Mouse (Mus musculus): ENCODE results near the gene Zhx3. TPM values are rescaled to one million over a fixed set of nuclear protein-coding genes. Genes with fewer than 3 reads are reported as not detected.
A peak's percentile ranks its signal among the peaks of the same experiment; 100 is the strongest.

The Zhx3 gene
- polyA plus RNA-seq, 1 experiment, result 4.8 TPM

- no peaks in the 10 kb centered on the region for H3K79me2 ChIP-seq (ENCODE audit: control insufficient read depth, insufficient read depth)
- no peak for TF ChIP-seq MYOG (IDR thresholded peaks at IDR 0.05; ENCODE audit: control insufficient read depth, extremely low read depth, insufficient read length)
- H3ac ChIP-seq (ENCODE audit: control insufficient read depth, insufficient read length, low read depth), result no peak overlapping the region
- no peak overlapping the region for H3K4me3 ChIP-seq (ENCODE audit: insufficient read depth, poor library complexity, severe bottlenecking)
- no peaks in the 10 kb centered on the region for H3K79me3 ChIP-seq (ENCODE audit: low read depth)
- H3K27me3 ChIP-seq (ENCODE audit: control insufficient read depth, insufficient read depth, insufficient read length), result peaks cover 13% of the 10 kb centered on the region
- H3K36me3 ChIP-seq (ENCODE audit: control insufficient read depth, insufficient read depth), result no peaks in the 10 kb centered on the region
Measured at GRCm38 (mm10) chr2:160910633-160911032, 37.8 kb upstream of the Zhx3 start.

- Histone ChIP-seq H3K79me2 (ENCODE audit: control insufficient read depth, insufficient read depth) (no peaks in the 10 kb centered on the region), H3K79me3 (ENCODE audit: low read depth) (no peaks in the 10 kb centered on the region), H3K4me3 (ENCODE audit: insufficient read depth, poor library complexity, severe bottlenecking) (no peak overlapping the region), H3ac (ENCODE audit: control insufficient read depth, insufficient read length, low read depth) (no peak overlapping the region), H3K27me3 (ENCODE audit: control insufficient read depth, insufficient read depth, insufficient read length) (peaks cover 13% of the 10 kb centered on the region), H3K36me3 (ENCODE audit: control insufficient read depth, insufficient read depth) (no peaks in the 10 kb centered on the region)
- no peak for TF ChIP-seq CTCF (IDR thresholded peaks at IDR 0.05; ENCODE audit: control insufficient read depth, insufficient read depth, insufficient read length)
- no peak for TF ChIP-seq FOSL1 (IDR thresholded peaks at IDR 0.05; ENCODE audit: insufficient read depth, low read length, poor library complexity, severe bottlenecking)
- no peak for TF ChIP-seq MAX (IDR thresholded peaks at IDR 0.05)
- TF ChIP-seq MYOG (IDR thresholded peaks at IDR 0.05; ENCODE audit: control insufficient read depth, extremely low read depth, insufficient read length), result no peak
Measured at GRCm38 (mm10) chr2:160908607-160909006, 35.8 kb upstream of the Zhx3 start.

- H3K79me2 ChIP-seq (ENCODE audit: control insufficient read depth, insufficient read depth), result no peaks in the 10 kb centered on the region
- TF ChIP-seq CEBPB (IDR thresholded peaks at IDR 0.05; ENCODE audit: low read depth) (no peak), MAX (IDR thresholded peaks at IDR 0.05) (no peak), FOSL1 (IDR thresholded peaks at IDR 0.05; ENCODE audit: insufficient read depth, low read length, poor library complexity, severe bottlenecking) (no peak), MYOG (IDR thresholded peaks at IDR 0.05; ENCODE audit: control insufficient read depth, extremely low read depth, insufficient read length) (no peak), CTCF (IDR thresholded peaks at IDR 0.05; ENCODE audit: control insufficient read depth, insufficient read depth, insufficient read length) (no peak), USF1 (IDR thresholded peaks at IDR 0.05; ENCODE audit: low read depth) (no peak), MYOD1 (IDR thresholded peaks at IDR 0.05; ENCODE audit: control insufficient read depth, insufficient read length, low read depth) (no peak)
Measured at GRCm38 (mm10) chr2:160906101-160906500, 33.3 kb upstream of the Zhx3 start.

GRCm38 (mm10) chr2:160905301-160905700 is 32.5 kb upstream of the Zhx3 start:
- no peak for TF ChIP-seq MYOG (IDR thresholded peaks at IDR 0.05; ENCODE audit: control insufficient read depth, extremely low read depth, insufficient read length)
- no peak for TF ChIP-seq FOSL1 (IDR thresholded peaks at IDR 0.05; ENCODE audit: insufficient read depth, low read length, poor library complexity, severe bottlenecking)
- TF ChIP-seq CEBPB (IDR thresholded peaks at IDR 0.05; ENCODE audit: low read depth), result no peak
- TF ChIP-seq MAX (IDR thresholded peaks at IDR 0.05), result no peak
- no peak for TF ChIP-seq USF1 (IDR thresholded peaks at IDR 0.05; ENCODE audit: low read depth)
- H3ac ChIP-seq (ENCODE audit: control insufficient read depth, insufficient read length, low read depth), result no peak overlapping the region
- no peaks in the 10 kb centered on the region for H3K36me3 ChIP-seq (ENCODE audit: control insufficient read depth, insufficient read depth)
- H3K79me2 ChIP-seq (ENCODE audit: control insufficient read depth, insufficient read depth), result no peaks in the 10 kb centered on the region
- no peaks in the 10 kb centered on the region for H3K79me3 ChIP-seq (ENCODE audit: low read depth)
- no peaks in the 10 kb centered on the region for H3K27me3 ChIP-seq (ENCODE audit: control insufficient read depth, insufficient read depth, insufficient read length)
- no peak overlapping the region for H3K4me3 ChIP-seq (ENCODE audit: insufficient read depth, poor library complexity, severe bottlenecking)

More at GRCm38 (mm10) chr2:160906101-160906500, 33.3 kb upstream of the Zhx3 start:
- no peak overlapping the region for H3ac ChIP-seq (ENCODE audit: control insufficient read depth, insufficient read length, low read depth)
- H3K36me3 ChIP-seq (ENCODE audit: control insufficient read depth, insufficient read depth), result no peaks in the 10 kb centered on the region
- no peak overlapping the region for H3K4me3 ChIP-seq (ENCODE audit: insufficient read depth, poor library complexity, severe bottlenecking)
- H3K79me3 ChIP-seq (ENCODE audit: low read depth), result no peaks in the 10 kb centered on the region
- H3K27me3 ChIP-seq (ENCODE audit: control insufficient read depth, insufficient read depth, insufficient read length), result no peaks in the 10 kb centered on the region

GRCm38 (mm10) chr2:160901656-160902412 is 29.0 kb upstream of the Zhx3 start:
- no peaks in the 10 kb centered on the region for H3K27me3 ChIP-seq (ENCODE audit: control insufficient read depth, insufficient read depth, insufficient read length)
- H3K79me3 ChIP-seq (ENCODE audit: low read depth), result no peaks in the 10 kb centered on the region
- no peaks in the 10 kb centered on the region for H3K36me3 ChIP-seq (ENCODE audit: control insufficient read depth, insufficient read depth)
- no peaks in the 10 kb centered on the region for H3K79me2 ChIP-seq (ENCODE audit: control insufficient read depth, insufficient read depth)
- no peak for TF ChIP-seq USF1 (IDR thresholded peaks at IDR 0.05; ENCODE audit: low read depth)
- TF ChIP-seq FOSL1 (IDR thresholded peaks at IDR 0.05; ENCODE audit: insufficient read depth, low read length, poor library complexity, severe bottlenecking), result no peak
- TF ChIP-seq MYOG (IDR thresholded peaks at IDR 0.05; ENCODE audit: control insufficient read depth, extremely low read depth, insufficient read length), result no peak
- no peak for TF ChIP-seq CTCF (IDR thresholded peaks at IDR 0.05; ENCODE audit: control insufficient read depth, insufficient read depth, insufficient read length)
- TF ChIP-seq MAX (IDR thresholded peaks at IDR 0.05), result no peak
- TF ChIP-seq CEBPB (IDR thresholded peaks at IDR 0.05; ENCODE audit: low read depth), result no peak
- TF ChIP-seq MYOD1 (IDR thresholded peaks at IDR 0.05; ENCODE audit: control insufficient read depth, insufficient read length, low read depth), result no peak
- no peak overlapping the region for H3K4me3 ChIP-seq (ENCODE audit: insufficient read depth, poor library complexity, severe bottlenecking)
- H3ac ChIP-seq (ENCODE audit: control insufficient read depth, insufficient read length, low read depth), result no peak overlapping the region

- Histone ChIP-seq H3K27me3 (ENCODE audit: control insufficient read depth, insufficient read depth, insufficient read length) (no peaks in the 10 kb centered on the region), H3K36me3 (ENCODE audit: control insufficient read depth, insufficient read depth) (peaks cover 8% of the 10 kb centered on the region), H3K79me2 (ENCODE audit: control insufficient read depth, insufficient read depth) (no peaks in the 10 kb centered on the region), H3ac (ENCODE audit: control insufficient read depth, insufficient read length, low read depth) (no peak overlapping the region), H3K4me3 (ENCODE audit: insufficient read depth, poor library complexity, severe bottlenecking) (no peak overlapping the region), H3K79me3 (ENCODE audit: low read depth) (no peaks in the 10 kb centered on the region)
- TF ChIP-seq MYOD1 (IDR thresholded peaks at IDR 0.05; ENCODE audit: control insufficient read depth, insufficient read length, low read depth) (peak; percentile 95), CTCF (IDR thresholded peaks at IDR 0.05; ENCODE audit: control insufficient read depth, insufficient read depth, insufficient read length) (no peak)
Measured at GRCm38 (mm10) chr2:160891697-160892096, 18.9 kb upstream of the Zhx3 start.

Measured in C2C12 (cell line).